Comparison of ENCODE assay signal across 28 mouse cellular contexts in genomic region chr1:181623149-181623680, GRCm38 (mm10). TPM values are rescaled to one million over a fixed set of nuclear protein-coding genes. Genes with fewer than 3 reads are reported as not detected.
DNase-seq lines count a peak whose midpoint lies in the region; ATAC-seq and TF ChIP-seq lines count a peak whose summit lies in the region.
"Had no signal": no experiment of that assay in that cellular context is flagged by ENCODE, and none has a peak within 500 bp of the region (broad histone marks: within the 10 kb centered on the region; RNA-seq: fewer than 3 reads in every experiment).

No protein-coding gene starts in this region.

- in situ Hi-C loops in ES-E14 (cut with MboI; ENCODE audit: low sequenced_read_pairs in 2 of 2, unreplicated experiment in 2 of 2): no loop called here

- no peaks in the 10 kb centered on the region for H3K27me3 ChIP-seq in midbrain, embryonic 11.5 days (ENCODE audit: control insufficient read depth, insufficient read depth, low read length)
- no peaks in the 10 kb centered on the region for H3K27me3 ChIP-seq in midbrain, embryonic 13.5 days
- no peaks in the 10 kb centered on the region for H3K27me3 ChIP-seq in intestine, embryonic 15.5 days (replicated peaks)
- no peaks in the 10 kb centered on the region for H3K27me3 ChIP-seq in forebrain, embryonic 10.5 days (ENCODE audit: poor library complexity, severe bottlenecking)
- H3K27me3 ChIP-seq: embryonic facial prominence, embryonic 13.5 days; neural tube, embryonic 13.5 days had no signal

- no peak overlapping the region for H3K27ac ChIP-seq in midbrain, embryonic 11.5 days (ENCODE audit: low read depth, low read length)
- H3K27ac ChIP-seq in midbrain, embryonic 13.5 days: no peak overlapping the region
- H3K27ac ChIP-seq in ES-E14 (ENCODE audit: insufficient read depth, low read depth, low read length, poor library complexity, severe bottlenecking): no peak overlapping the region
- H3K27ac ChIP-seq in intestine, embryonic 15.5 days: no peak overlapping the region
- H3K27ac ChIP-seq in forebrain, embryonic 10.5 days: no peak overlapping the region
- H3K27ac ChIP-seq: embryonic facial prominence, embryonic 13.5 days; hindbrain, embryonic 10.5 days; hindbrain, postnatal 0 days; layer of hippocampus, adult 2 months; neural tube, embryonic 13.5 days had no signal

- no peaks in the 10 kb centered on the region for H3K36me3 ChIP-seq in midbrain, embryonic 11.5 days (ENCODE audit: control insufficient read depth, insufficient read depth, low read length)
- H3K36me3 ChIP-seq in midbrain, embryonic 13.5 days: no peaks in the 10 kb centered on the region
- no peaks in the 10 kb centered on the region for H3K36me3 ChIP-seq in ES-E14 (ENCODE audit: control insufficient read depth, insufficient read depth, low read length, poor library complexity, severe bottlenecking)
- no peaks in the 10 kb centered on the region for H3K36me3 ChIP-seq in intestine, embryonic 15.5 days
- no peaks in the 10 kb centered on the region for H3K36me3 ChIP-seq in forebrain, embryonic 10.5 days (replicated peaks)
- H3K36me3 ChIP-seq: embryonic facial prominence, embryonic 13.5 days; hindbrain, embryonic 10.5 days; neural tube, embryonic 13.5 days had no signal

- no peak overlapping the region for H3K4me3 ChIP-seq in midbrain, embryonic 11.5 days (ENCODE audit: low read depth, low read length)
- H3K4me3 ChIP-seq in midbrain, embryonic 13.5 days (replicated peaks): no peak overlapping the region
- H3K4me3 ChIP-seq in ES-E14 (ENCODE audit: insufficient read depth in 1 of 2, low read depth in 1 of 2, low read length in 2 of 2, poor library complexity in 1 of 2, severe bottlenecking in 1 of 2): no peak overlapping the region
- no peak overlapping the region for H3K4me3 ChIP-seq in intestine, embryonic 15.5 days (replicated peaks)
- H3K4me3 ChIP-seq in forebrain, embryonic 10.5 days: no peak overlapping the region
- H3K4me3 ChIP-seq: embryonic facial prominence, embryonic 13.5 days; hindbrain, embryonic 10.5 days; layer of hippocampus, adult 2 months; neural tube, embryonic 13.5 days had no signal

- H3K4me2 ChIP-seq in midbrain, embryonic 11.5 days: no peak overlapping the region
- no peak overlapping the region for H3K4me2 ChIP-seq in midbrain, embryonic 13.5 days (replicated peaks)
- H3K4me2 ChIP-seq in intestine, embryonic 15.5 days (replicated peaks): no peak overlapping the region
- H3K4me2 ChIP-seq: embryonic facial prominence, embryonic 13.5 days; heart, embryonic 11.5 days; neural tube, embryonic 13.5 days had no signal

- peak; percentile 79 for DNase-seq in midbrain, embryonic 11.5 days (ENCODE audit: low spot score, missing footprints)
- DNase-seq in ES-E14 (ENCODE audit: low read depth, low spot score): no peak
- no peak for DNase-seq in neural tube, embryonic 10.5 days (ENCODE audit: extremely low spot score, low spot score)
- DNase-seq in forebrain, embryonic 10.5 days (ENCODE audit: extremely low spot score, low spot score): no peak
- no peak for DNase-seq in layer of hippocampus, adult 9-11 months
- DNase-seq: adrenal gland, postnatal 10 days; cerebellum, adult 18-20 months; cerebellum, postnatal 14 days; kidney, adult 8-10 months; kidney, postnatal 14 days; layer of hippocampus, postnatal 36 days; lung, postnatal 14 days; midbrain, embryonic 14.5 days; retina, postnatal 1 day; right cerebral cortex, postnatal 25 days; thymus, postnatal 25 days had no signal

- 61% methylated on average over 6 of the region's 6 CpGs for WGBS in midbrain, embryonic 11.5 days
- 60% methylated on average over 6 of the region's 6 CpGs for WGBS in midbrain, embryonic 13.5 days
- WGBS in intestine, embryonic 15.5 days: 45% methylated on average over 6 of the region's 6 CpGs
- 57% methylated on average over 6 of the region's 6 CpGs for WGBS in forebrain, embryonic 10.5 days

- no peak for ATAC-seq in midbrain, embryonic 11.5 days (ENCODE audit: low FRiP score)
- ATAC-seq in midbrain, embryonic 13.5 days: no peak
- peak; percentile 82 for ATAC-seq in intestine, embryonic 15.5 days
- ATAC-seq: forebrain, embryonic 14.5 days; hindbrain, postnatal 0 days had no signal

- H3K9me3 ChIP-seq in midbrain, embryonic 11.5 days (ENCODE audit: control insufficient read depth, low read length): no peaks in the 10 kb centered on the region
- no peaks in the 10 kb centered on the region for H3K9me3 ChIP-seq in midbrain, embryonic 13.5 days
- no peaks in the 10 kb centered on the region for H3K9me3 ChIP-seq in ES-E14 (ENCODE audit: control insufficient read depth, insufficient read depth, low read depth, low read length)
- H3K9me3 ChIP-seq in intestine, embryonic 15.5 days: no peaks in the 10 kb centered on the region
- no peaks in the 10 kb centered on the region for H3K9me3 ChIP-seq in forebrain, embryonic 10.5 days
- H3K9me3 ChIP-seq: embryonic facial prominence, embryonic 13.5 days; hindbrain, embryonic 10.5 days; neural tube, embryonic 13.5 days had no signal

- H3K4me1 ChIP-seq in midbrain, embryonic 11.5 days (ENCODE audit: control insufficient read depth, insufficient read depth, low read length): no peaks in the 10 kb centered on the region
- H3K4me1 ChIP-seq in midbrain, embryonic 13.5 days (replicated peaks): no peaks in the 10 kb centered on the region
- peaks cover 3 to 8% of the 10 kb centered on the region in 2 experiments; a peak in 2 of 4 replicates for H3K4me1 ChIP-seq in ES-E14 (ENCODE audit: control insufficient read depth in 2 of 2, insufficient read depth in 2 of 2, low read length in 2 of 2, poor library complexity in 1 of 2)
- H3K4me1 ChIP-seq in intestine, embryonic 15.5 days (replicated peaks): peaks cover 3% of the 10 kb centered on the region; the same call in 1 of the 2 replicates
- H3K4me1 ChIP-seq in forebrain, embryonic 10.5 days: peaks cover 7% of the 10 kb centered on the region
- H3K4me1 ChIP-seq: hindbrain, embryonic 10.5 days; neural tube, embryonic 13.5 days had no signal

- H3K9ac ChIP-seq in midbrain, embryonic 11.5 days (ENCODE audit: low read length): no peak overlapping the region
- no peak overlapping the region for H3K9ac ChIP-seq in midbrain, embryonic 13.5 days (replicated peaks)
- no peak overlapping the region for H3K9ac ChIP-seq in ES-E14 (ENCODE audit: insufficient read depth, low read depth, low read length, poor library complexity, severe bottlenecking)
- H3K9ac ChIP-seq in intestine, embryonic 15.5 days: no peak overlapping the region
- H3K9ac ChIP-seq: embryonic facial prominence, embryonic 13.5 days; neural tube, embryonic 13.5 days had no signal

TF ChIP-seq in ES-E14, 5 proteins besides CTCF, POLR2A, EP300 and RAD21:
- TF ChIP-seq CHD2 (IDR thresholded peaks at IDR 0.05; ENCODE audit: low read depth, low read length) (0 out of 2 replicates have a peak, but pooled peaks have one; percentile 24), MAFK (IDR thresholded peaks at IDR 0.05; ENCODE audit: insufficient read depth, low read depth, low read length) (no peak)

RNA-seq across cellular contexts. Expression of gene Dnah14, which starts 46.9 kb away (rescaled TPM):
- 2.5 and 2.7 TPM in 2 replicates for polyA plus RNA-seq in midbrain, embryonic 11.5 days (2014; fragmentation: Nextera tagmentation; extraction: Ambion mirVana)
- 0.73 and 0.82 TPM in 2 replicates for polyA plus RNA-seq in midbrain, embryonic 13.5 days (2015; fragmentation: Nextera tagmentation; extraction: Ambion mirVana)
- 1.9 and 2.1 TPM in 2 replicates for total RNA-seq in ES-E14 (2012; rRNA removed)
- 1.2 and 2.1 TPM in 2 replicates for polyA plus RNA-seq in intestine, embryonic 15.5 days (2015; fragmentation: Nextera tagmentation; extraction: Ambion mirVana)
- 2.0 and 2.3 TPM in 2 replicates for polyA plus RNA-seq in forebrain, embryonic 10.5 days (2016; fragmentation: Nextera tagmentation; extraction: Ambion mirVana)
- total RNA-seq: gastrocnemius, adult 8-10 months; liver, adult 2 months had no signal
- polyA plus RNA-seq: liver, adult 2 months; spleen, adult 2 months had no signal
